Mouse (Mus musculus): ENCODE measurements around the gene Knop1. TPM values are rescaled to one million over a fixed set of nuclear protein-coding genes. Genes with fewer than 3 reads are reported as not detected.

Knop1 gene
- polyA plus RNA-seq, 1 experiment, result 13.4 TPM

- no peaks in the 10 kb centered on the region for H3K9me3 ChIP-seq
- H3K4me3 ChIP-seq (replicated peaks), result no peak overlapping the region
- H3K4me1 ChIP-seq, result peaks cover 53% of the 10 kb centered on the region
- no peaks in the 10 kb centered on the region for H3K27me3 ChIP-seq (replicated peaks)
- H3K36me3 ChIP-seq (replicated peaks; ENCODE audit: low read length), result peaks cover 93% of the 10 kb centered on the region
- no peak for TF ChIP-seq GATA1 (IDR thresholded peaks at IDR 0.05; ENCODE audit: borderline replicate concordance, low read length)
- TF ChIP-seq FLI1 (IDR thresholded peaks at IDR 0.05; ENCODE audit: low read length), result no peak
These were observed 6.4 kb downstream of the Knop1 start for GRCm38 (mm10) chr7:118849543-118850250.

GRCm38 (mm10) chr7:118848796-118849195 lies 7.3 kb downstream of the Knop1 start:
- Histone ChIP-seq H3K36me3 (replicated peaks; ENCODE audit: low read length) (peaks cover 99% of the 10 kb centered on the region), H3K4me1 (peaks cover 44% of the 10 kb centered on the region)
- no peak for TF ChIP-seq GATA1 (IDR thresholded peaks at IDR 0.05; ENCODE audit: borderline replicate concordance, low read length)
- no peak for TF ChIP-seq FLI1 (IDR thresholded peaks at IDR 0.05; ENCODE audit: low read length)

GRCm38 (mm10) chr7:118846329-118846728 lies 9.7 kb downstream of the Knop1 start:
- Histone ChIP-seq H3K36me3 (replicated peaks; ENCODE audit: low read length) (peaks cover 99% of the 10 kb centered on the region), H3K27me3 (replicated peaks) (no peaks in the 10 kb centered on the region), H3K9me3 (no peaks in the 10 kb centered on the region), H3K4me3 (replicated peaks) (no peak overlapping the region), H3K4me1 (peaks cover 43% of the 10 kb centered on the region)
- TF ChIP-seq GATA1 (IDR thresholded peaks at IDR 0.05; ENCODE audit: borderline replicate concordance, low read length), result no peak
- no peak for TF ChIP-seq FLI1 (IDR thresholded peaks at IDR 0.05; ENCODE audit: low read length)

More at GRCm38 (mm10) chr7:118848796-118849195, 7.3 kb downstream of the Knop1 start:
- H3K27me3 ChIP-seq (replicated peaks), result no peaks in the 10 kb centered on the region
- no peaks in the 10 kb centered on the region for H3K9me3 ChIP-seq
- H3K4me3 ChIP-seq (replicated peaks), result no peak overlapping the region

- Histone ChIP-seq H3K4me1 (peaks cover 31% of the 10 kb centered on the region), H3K36me3 (replicated peaks; ENCODE audit: low read length) (peaks cover 99% of the 10 kb centered on the region), H3K9me3 (no peaks in the 10 kb centered on the region), H3K27me3 (replicated peaks) (no peaks in the 10 kb centered on the region), H3K4me3 (replicated peaks) (no peak overlapping the region)
- TF ChIP-seq GATA1 (IDR thresholded peaks at IDR 0.05; ENCODE audit: borderline replicate concordance, low read length) (no peak), FLI1 (IDR thresholded peaks at IDR 0.05; ENCODE audit: low read length) (no peak)
These were observed 10.9 kb downstream of the Knop1 start for GRCm38 (mm10) chr7:118845141-118845540.

- Histone ChIP-seq H3K4me3 (replicated peaks) (no peak overlapping the region), H3K4me1 (peaks cover 20% of the 10 kb centered on the region), H3K9me3 (peaks cover 3% of the 10 kb centered on the region; the same call in 1 of the 2 replicates), H3K36me3 (replicated peaks; ENCODE audit: low read length) (peaks cover 99% of the 10 kb centered on the region), H3K27me3 (replicated peaks) (no peaks in the 10 kb centered on the region)
- TF ChIP-seq GATA1 (IDR thresholded peaks at IDR 0.05; ENCODE audit: borderline replicate concordance, low read length) (no peak), FLI1 (IDR thresholded peaks at IDR 0.05; ENCODE audit: low read length) (no peak)
These were observed 13.1 kb downstream of the Knop1 start for GRCm38 (mm10) chr7:118842938-118843337.

GRCm38 (mm10) chr7:118841796-118842195 lies 14.3 kb downstream of the Knop1 start:
- peaks cover 100% of the 10 kb centered on the region for H3K36me3 ChIP-seq (replicated peaks; ENCODE audit: low read length)
- TF ChIP-seq FLI1 (IDR thresholded peaks at IDR 0.05; ENCODE audit: low read length) (no peak), GATA1 (IDR thresholded peaks at IDR 0.05; ENCODE audit: borderline replicate concordance, low read length) (no peak)
- no peak overlapping the region for H3K4me3 ChIP-seq (replicated peaks)
- peaks cover 20% of the 10 kb centered on the region for H3K4me1 ChIP-seq
- H3K9me3 ChIP-seq, result peaks cover 3% of the 10 kb centered on the region; the same call in 1 of the 2 replicates
- no peaks in the 10 kb centered on the region for H3K27me3 ChIP-seq (replicated peaks)

GRCm38 (mm10) chr7:118841030-118841745 lies 14.9 kb downstream of the Knop1 start:
- H3K36me3 ChIP-seq (replicated peaks; ENCODE audit: low read length), result peaks cover 100% of the 10 kb centered on the region
- H3K9me3 ChIP-seq, result peaks cover 3% of the 10 kb centered on the region; the same call in 1 of the 2 replicates
- no peak for TF ChIP-seq FLI1 (IDR thresholded peaks at IDR 0.05; ENCODE audit: low read length)
- TF ChIP-seq GATA1 (IDR thresholded peaks at IDR 0.05; ENCODE audit: borderline replicate concordance, low read length), result no peak
- no peak overlapping the region for H3K4me3 ChIP-seq (replicated peaks)
- H3K4me1 ChIP-seq, result peaks cover 20% of the 10 kb centered on the region
- H3K27me3 ChIP-seq (replicated peaks), result no peaks in the 10 kb centered on the region

- H3K27me3 ChIP-seq (replicated peaks), result no peaks in the 10 kb centered on the region
- peaks cover 15% of the 10 kb centered on the region for H3K4me1 ChIP-seq
- peaks cover 100% of the 10 kb centered on the region for H3K36me3 ChIP-seq (replicated peaks; ENCODE audit: low read length)
- no peak overlapping the region for H3K4me3 ChIP-seq (replicated peaks)
- H3K9me3 ChIP-seq, result peaks cover 3% of the 10 kb centered on the region; the same call in 1 of the 2 replicates
- no peak for TF ChIP-seq GATA1 (IDR thresholded peaks at IDR 0.05; ENCODE audit: borderline replicate concordance, low read length)
These were observed 18.2 kb downstream of the Knop1 start for GRCm38 (mm10) chr7:118837901-118838300.

- no peak overlapping the region for H3K4me3 ChIP-seq (replicated peaks)
- no peak for TF ChIP-seq FLI1 (IDR thresholded peaks at IDR 0.05; ENCODE audit: low read length)
- no peak for TF ChIP-seq GATA1 (IDR thresholded peaks at IDR 0.05; ENCODE audit: borderline replicate concordance, low read length)
- H3K36me3 ChIP-seq (replicated peaks; ENCODE audit: low read length), result peaks cover 98% of the 10 kb centered on the region
- no peaks in the 10 kb centered on the region for H3K27me3 ChIP-seq (replicated peaks)
- no peaks in the 10 kb centered on the region for H3K9me3 ChIP-seq
- H3K4me1 ChIP-seq, result peaks cover 59% of the 10 kb centered on the region
These were observed 28.1 kb downstream of the Knop1 start for GRCm38 (mm10) chr7:118827975-118828416.

- no peak for TF ChIP-seq GATA1 (IDR thresholded peaks at IDR 0.05; ENCODE audit: borderline replicate concordance, low read length)
- no peak for TF ChIP-seq FLI1 (IDR thresholded peaks at IDR 0.05; ENCODE audit: low read length)
- no peaks in the 10 kb centered on the region for H3K9me3 ChIP-seq
- no peaks in the 10 kb centered on the region for H3K27me3 ChIP-seq (replicated peaks)
- H3K36me3 ChIP-seq (replicated peaks; ENCODE audit: low read length), result peaks cover 93% of the 10 kb centered on the region
- H3K4me1 ChIP-seq, result peaks cover 66% of the 10 kb centered on the region
- no peak overlapping the region for H3K4me3 ChIP-seq (replicated peaks)
These were observed 31.6 kb downstream of the Knop1 start for GRCm38 (mm10) chr7:118824451-118824850.

Data from megakaryocyte, embryonic 14.5 days (primary cell).